Mouse (Mus musculus) myocyte (in vitro differentiated cells): ENCODE measurements around the gene Gpr19.
A peak's percentile ranks its signal among the peaks of the same experiment; 100 is the strongest.

Source experiments
- CEBPB ChIP-seq: IDR thresholded peaks from 2 replicates; pipeline ENCODE4 v1.6.1; 2011; ENCODE audit warnings: mild to moderate bottlenecking, moderate library complexity; ENCODE audit not compliant: poor library complexity, insufficient read depth, severe bottlenecking
- E2F4 ChIP-seq: IDR thresholded peaks from one replicate; pipeline ENCODE4 v1.6.1; 2011; ENCODE audit warnings: mild to moderate bottlenecking, control low read depth, moderate library complexity; ENCODE audit not compliant: insufficient read depth
- MAX ChIP-seq: IDR thresholded peaks from one replicate; pipeline ENCODE4 v1.6.1; 2011; ENCODE audit warnings: low read depth, mild to moderate bottlenecking, control low read depth
- MYOD1 ChIP-seq, 3 experiments: IDR thresholded peaks; one replicate each; pipeline ENCODE4 v1.6.1; 2011; ENCODE audit warnings: control low read depth in 2 of 3, low read depth in 2 of 3, mild to moderate bottlenecking in 2 of 3, moderate library complexity in 1 of 3; ENCODE audit not compliant: insufficient read length in 2 of 3, control insufficient read depth in 1 of 3
- MYOG ChIP-seq, 3 experiments: IDR thresholded peaks; one replicate each; pipeline ENCODE4 v1.6.1; 2011; ENCODE audit warnings: control low read depth in 2 of 3, low read depth in 2 of 3, mild to moderate bottlenecking in 2 of 3; ENCODE audit not compliant: insufficient read length in 2 of 3, control insufficient read depth in 1 of 3, insufficient read depth in 1 of 3
- POLR2A ChIP-seq: IDR thresholded peaks from one replicate; pipeline ENCODE4 v1.6.1; 2011; ENCODE audit warnings: low read depth, mild to moderate bottlenecking, control low read depth, moderate library complexity; ENCODE audit not compliant: insufficient read length
- POLR2AphosphoS2 ChIP-seq: IDR thresholded peaks from one replicate; pipeline ENCODE4 v1.6.1; 2011; ENCODE audit warnings: low read depth, control low read depth; ENCODE audit not compliant: insufficient read length
- REST ChIP-seq: IDR thresholded peaks from one replicate; pipeline ENCODE4 v1.6.1; 2011; ENCODE audit warnings: mild to moderate bottlenecking, control low read depth, moderate library complexity; ENCODE audit not compliant: insufficient read depth, insufficient read length
- SRF ChIP-seq: IDR thresholded peaks from one replicate; pipeline ENCODE4 v1.6.1; 2011; ENCODE audit warnings: low read depth; ENCODE audit not compliant: control insufficient read depth, insufficient read length
- TCF12 ChIP-seq: IDR thresholded peaks from one replicate; pipeline ENCODE4 v1.6.1; 2011; ENCODE audit warnings: mild to moderate bottlenecking, control low read depth; ENCODE audit not compliant: poor library complexity, insufficient read depth, severe bottlenecking
- TCF3 ChIP-seq: IDR thresholded peaks from one replicate; pipeline ENCODE4 v1.6.1; 2011; ENCODE audit warnings: low read depth, control low read depth; ENCODE audit not compliant: insufficient read length
- USF1 ChIP-seq: IDR thresholded peaks from one replicate; pipeline ENCODE4 v1.6.1; 2011; ENCODE audit warnings: low read depth, mild to moderate bottlenecking, control low read depth, moderate library complexity

DNA sequence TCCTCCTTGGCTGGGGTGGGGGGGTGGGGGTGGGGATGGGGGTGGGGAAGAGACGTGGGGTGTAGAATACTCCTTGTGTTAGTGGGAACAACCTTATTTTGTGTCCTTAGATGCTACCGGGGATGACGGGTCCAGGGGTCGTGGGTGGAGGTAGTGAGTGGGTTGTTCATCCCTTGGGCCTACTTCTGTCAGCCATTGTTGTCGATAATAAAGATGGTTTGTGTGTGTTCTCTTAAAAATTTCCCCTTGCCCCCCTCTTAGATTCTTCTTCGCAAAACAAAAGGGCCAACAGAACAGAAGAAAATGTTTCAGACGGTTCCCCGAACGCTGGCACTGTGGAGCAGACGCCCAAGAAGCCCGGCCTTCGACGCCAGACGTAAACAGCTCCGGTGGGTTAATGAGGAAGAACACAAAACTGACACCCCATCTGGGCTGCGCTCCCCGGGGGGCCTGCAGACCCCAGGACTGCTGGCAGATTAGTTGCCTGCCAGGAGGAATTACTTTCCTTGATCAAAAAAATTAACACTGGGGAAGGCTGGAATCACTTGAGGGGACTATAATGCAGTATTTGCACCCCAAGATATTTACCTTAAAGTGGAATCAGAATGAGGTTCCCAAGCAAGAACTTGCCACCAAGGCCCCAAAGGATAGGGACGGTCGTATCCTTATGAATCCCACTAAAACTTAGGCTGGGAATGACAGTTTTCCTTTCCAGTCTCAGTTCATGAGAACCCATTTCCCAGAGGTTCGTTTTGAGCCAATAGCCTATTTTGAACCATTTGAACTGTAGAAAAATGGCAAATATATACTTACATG, 23.5 kb upstream of the Gpr19 start:
- TF ChIP-seq MAX (no peak), E2F4 (no peak), POLR2A (peak; percentile 10), POLR2AphosphoS2 (no peak), TCF12 (no peak), USF1 (no peak), MYOG (IDR thresholded peaks at IDR 0.05; ENCODE audit: control insufficient read depth in 1 of 3, insufficient read depth in 1 of 3, insufficient read length in 2 of 3, low read depth in 2 of 3) (no peak), MYOD1 (IDR thresholded peaks at IDR 0.05; ENCODE audit: control insufficient read depth in 1 of 3, insufficient read length in 2 of 3, low read depth in 2 of 3) (no peak), TCF3 (no peak), REST (no peak), CEBPB (no peak), SRF (no peak)
